Mouse (Mus musculus) forebrain, embryonic 13.5 days (tissue): Measurements from ENCODE around the gene Ninj1. TPM values are rescaled to one million over a fixed set of nuclear protein-coding genes. Genes with fewer than 3 reads are reported as not detected.

ENCODE experiments used
- ATAC-seq: fragments of 200-750 bp; cut with Nextera tagmentation; 2 replicates; pipeline ENCODE4 v1.8.0; 2017
- H3K27ac ChIP-seq: fragments of 300-500 bp; sonication (generic); 2 replicates; pipeline ENCODE4 v1.5.1; 2015; ENCODE audit warnings: inconsistent platforms, mild to moderate bottlenecking, moderate library complexity
- H3K27me3 ChIP-seq: fragments of 300-500 bp; sonication (generic); 2 replicates; pipeline ENCODE4 v1.6.1; 2015; ENCODE audit warnings: mild to moderate bottlenecking, inconsistent platforms
- H3K36me3 ChIP-seq: fragments of 300-500 bp; sonication (generic); 2 replicates; pipeline ENCODE4 v1.6.1; 2015; ENCODE audit warnings: mild to moderate bottlenecking, inconsistent platforms; ENCODE audit not compliant: poor library complexity, severe bottlenecking
- H3K4me1 ChIP-seq: fragments of 300-500 bp; sonication (generic); 2 replicates; pipeline ENCODE4 v1.6.1; 2015; ENCODE audit warnings: inconsistent platforms
- H3K4me2 ChIP-seq: fragments of 300-500 bp; sonication (generic); 2 replicates; pipeline ENCODE4 v1.6.1; 2015; ENCODE audit warnings: inconsistent platforms, mild to moderate bottlenecking, moderate library complexity
- H3K4me3 ChIP-seq: fragments of 300-500 bp; sonication (generic); 2 replicates; pipeline ENCODE4 v1.5.1; 2015; ENCODE audit warnings: mild to moderate bottlenecking, inconsistent platforms
- H3K9ac ChIP-seq: fragments of 300-500 bp; sonication (generic); 2 replicates; pipeline ENCODE4 v1.6.1; 2015; ENCODE audit warnings: mild to moderate bottlenecking, inconsistent platforms
- H3K9me3 ChIP-seq: fragments of 300-500 bp; sonication (generic); replicated peaks from 2 replicates; pipeline ENCODE4 v1.6.1; 2016; ENCODE audit warnings: inconsistent platforms
- WGBS: fragments of 180-500 bp; shearing (Covaris S2); methylation state at CpG from one replicate; pipeline ENCODE4 v1.1.7; 2015; 5-methylcytosine and 5-hydroxymethylcytosine counted together
- polyA plus RNA-seq: library from polyadenylated mRNA; unstranded; fragments of >200 nt; fragmentation: Nextera tagmentation; extraction: Ambion mirVana; gene quantifications from 2 replicates; pipeline ENCODE4 v1.2.1, GENCODE M21; 2015

The Ninj1 gene
- polyA plus RNA-seq, 1 experiment from 2014 or later: 16.7 TPM

DNA sequence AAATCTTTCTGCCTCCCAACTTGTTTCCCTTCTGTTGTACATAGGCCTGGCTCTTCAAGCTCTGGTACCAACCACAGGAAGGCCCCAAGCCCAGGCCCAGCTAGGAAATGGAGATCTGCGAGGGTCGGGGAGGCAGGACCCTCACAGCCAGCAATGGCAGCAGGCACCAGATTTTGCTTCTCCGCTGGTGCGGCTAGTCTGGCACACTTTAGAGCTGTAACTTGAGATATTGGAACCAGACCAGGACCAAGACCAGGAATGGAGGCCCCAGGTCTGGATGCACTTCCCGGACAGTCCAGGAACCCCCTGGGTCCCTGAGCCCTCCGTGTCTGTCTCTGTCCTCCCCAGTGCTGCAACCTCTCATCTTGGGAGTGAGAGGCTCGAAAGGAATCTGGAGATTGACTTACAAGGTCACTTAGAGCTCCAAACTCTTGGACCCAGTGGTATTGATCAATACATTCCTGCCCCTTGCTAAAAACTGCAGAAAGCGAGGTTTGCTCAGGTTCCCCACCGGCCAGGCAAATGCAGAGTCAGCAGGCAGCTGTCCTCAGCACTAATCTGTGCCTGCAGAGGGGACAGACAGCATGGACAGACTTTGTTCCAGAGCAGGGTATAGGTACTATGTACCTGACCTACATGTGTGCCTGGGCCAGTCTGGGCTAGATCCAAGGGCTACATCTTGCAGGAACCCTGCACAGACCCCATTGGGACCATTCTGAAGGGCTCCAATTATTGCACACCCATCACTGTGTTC lies 29.7 kb downstream of the Ninj1 start:
- WGBS: 54% methylated on average over 9 of the region's 9 CpGs
- H3K36me3 ChIP-seq: no peaks in the 10 kb centered on the region
- H3K9ac ChIP-seq: no peak overlapping the region
- H3K27me3 ChIP-seq: peaks cover 21% of the 10 kb centered on the region
- ATAC-seq: no peak
- H3K4me1 ChIP-seq: peaks cover 35% of the 10 kb centered on the region
- H3K27ac ChIP-seq: no peak overlapping the region
- H3K4me2 ChIP-seq: 0 out of 2 replicates have a peak overlapping the region, but pooled peaks have one; percentile 92
- H3K4me3 ChIP-seq: no peak overlapping the region
- H3K9me3 ChIP-seq: 0 out of 2 replicates have a peak, but pooled peaks cover 2% of the 10 kb centered on the region

DNA sequence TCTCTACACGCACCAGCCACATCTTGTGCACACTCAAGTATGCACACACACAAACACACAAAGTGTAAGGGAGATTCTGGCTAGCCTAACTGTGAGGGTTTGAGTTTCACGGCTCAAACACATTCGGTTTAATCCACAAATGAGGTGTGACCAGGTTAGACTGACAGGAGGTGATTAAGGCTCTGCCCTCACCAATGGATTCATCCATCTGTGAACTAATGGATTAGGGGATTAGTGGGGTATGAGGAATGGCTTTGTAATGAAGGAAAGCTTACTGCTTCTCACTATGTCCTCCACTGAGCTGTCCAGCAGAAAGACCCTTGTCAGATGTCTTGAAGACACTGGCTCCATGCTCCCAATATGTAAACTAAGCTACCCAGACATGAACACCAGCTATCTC lies 31.4 kb downstream of the Ninj1 start:
- WGBS: 13% methylated on average over 3 of the region's 3 CpGs
- no peak overlapping the region for H3K4me2 ChIP-seq
- 0 out of 2 replicates have a peak, but pooled peaks cover 2% of the 10 kb centered on the region for H3K9me3 ChIP-seq
- no peak for ATAC-seq
- H3K36me3 ChIP-seq: no peaks in the 10 kb centered on the region
- H3K27me3 ChIP-seq: peaks cover 21% of the 10 kb centered on the region
- peaks cover 22% of the 10 kb centered on the region for H3K4me1 ChIP-seq
- H3K9ac ChIP-seq: no peak overlapping the region
- H3K27ac ChIP-seq: no peak overlapping the region
- H3K4me3 ChIP-seq: no peak overlapping the region

DNA sequence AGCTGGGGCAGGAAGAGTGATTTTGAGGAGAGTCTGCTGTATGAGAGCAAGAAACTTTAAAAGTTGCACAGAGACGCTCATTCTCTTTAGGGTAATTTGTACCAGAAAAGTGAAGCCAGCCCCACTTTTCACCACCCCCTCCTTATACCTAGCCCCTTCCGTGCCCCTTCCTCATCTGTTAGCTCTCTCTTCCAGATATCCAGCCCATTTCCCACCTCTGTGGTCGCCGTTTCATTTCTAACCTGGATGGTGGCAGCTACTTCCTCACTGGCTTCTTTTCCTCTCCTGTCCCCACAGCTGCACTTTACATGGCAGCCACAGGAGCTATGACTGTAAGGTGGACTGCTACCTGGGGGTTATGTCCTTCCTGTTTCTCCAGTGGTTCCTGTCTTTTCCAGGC lies 32.1 kb downstream of the Ninj1 start:
- H3K9ac ChIP-seq: no peak overlapping the region
- peaks cover 15% of the 10 kb centered on the region for H3K4me1 ChIP-seq
- 82% methylated on average over 4 of the region's 4 CpGs for WGBS
- H3K36me3 ChIP-seq: no peaks in the 10 kb centered on the region
- H3K4me3 ChIP-seq: no peak overlapping the region
- no peak overlapping the region for H3K4me2 ChIP-seq
- no peak for ATAC-seq
- H3K27me3 ChIP-seq: peaks cover 21% of the 10 kb centered on the region
- 0 out of 2 replicates have a peak, but pooled peaks cover 2% of the 10 kb centered on the region for H3K9me3 ChIP-seq
- no peak overlapping the region for H3K27ac ChIP-seq

DNA sequence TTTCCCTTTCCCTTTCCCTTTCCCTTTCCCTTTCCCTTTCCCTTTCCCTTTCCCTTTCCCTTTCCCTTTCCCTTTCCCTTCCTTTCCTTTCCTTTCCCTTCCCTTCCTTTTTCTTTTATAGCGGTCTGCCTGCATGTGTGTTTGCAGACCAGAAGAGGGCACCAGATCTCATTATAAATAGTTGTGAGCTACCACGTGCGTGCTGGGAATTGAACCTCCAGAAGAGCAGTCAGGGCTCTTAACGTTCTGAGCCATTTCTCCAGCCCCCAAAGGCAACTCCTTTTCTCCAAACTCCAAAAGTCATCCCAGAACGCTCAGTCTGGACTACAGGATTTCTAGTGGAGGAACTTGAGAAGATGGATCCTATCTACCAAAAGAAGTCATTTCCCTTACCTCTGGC lies 33.6 kb downstream of the Ninj1 start:
- Histone ChIP-seq H3K27ac (no peak overlapping the region), H3K4me1 (peaks cover 4% of the 10 kb centered on the region; the same call in 1 of the 2 replicates), H3K27me3 (peaks cover 17% of the 10 kb centered on the region), H3K9ac (no peak overlapping the region), H3K4me3 (no peak overlapping the region), H3K4me2 (no peak overlapping the region), H3K36me3 (no peaks in the 10 kb centered on the region), H3K9me3 (0 out of 2 replicates have a peak, but pooled peaks cover 2% of the 10 kb centered on the region)
- 28% methylated on average over 5 of the region's 5 CpGs for WGBS
- ATAC-seq: no peak

DNA sequence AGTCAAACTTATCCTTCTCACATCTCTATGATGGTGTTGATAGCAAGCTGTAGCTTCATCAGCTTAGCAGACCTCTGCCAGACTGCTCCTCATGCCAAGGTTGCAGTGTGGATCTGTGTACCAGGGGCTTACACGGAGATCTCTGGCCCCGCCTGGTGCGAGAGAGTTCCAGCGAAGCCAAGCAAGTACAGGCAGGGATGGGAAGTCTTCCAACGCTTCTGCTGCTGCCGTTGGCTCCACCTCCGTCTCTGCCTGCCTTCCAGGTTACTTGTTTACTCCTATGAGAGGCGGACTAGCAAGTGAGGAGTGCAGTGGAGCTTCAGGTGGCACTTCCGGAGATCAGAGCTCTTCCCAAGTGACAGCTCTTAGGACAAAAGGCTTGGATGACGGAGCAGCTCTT lies 37.0 kb downstream of the Ninj1 start:
- Histone ChIP-seq H3K36me3 (no peaks in the 10 kb centered on the region), H3K4me1 (no peaks in the 10 kb centered on the region)
- no peak for ATAC-seq

DNA sequence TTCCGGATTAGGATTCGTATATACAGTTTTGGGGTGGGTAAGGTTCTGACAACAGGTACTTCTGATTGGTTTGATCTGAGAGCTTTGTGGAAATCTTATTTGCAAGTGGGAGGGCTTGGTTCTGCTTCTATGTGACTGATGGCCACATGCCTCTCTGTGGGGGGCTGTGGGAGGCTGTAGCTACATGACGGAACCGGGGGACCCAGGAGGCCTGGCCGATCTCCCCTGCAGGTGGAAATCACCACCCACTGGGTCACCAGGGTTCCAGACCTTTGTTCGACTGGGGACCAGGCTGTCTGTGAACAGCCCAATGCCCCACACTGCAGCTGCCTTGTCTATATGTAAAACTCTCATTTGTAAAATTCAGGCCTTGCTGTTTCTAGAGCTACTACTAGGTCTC lies 37.4 kb downstream of the Ninj1 start:
- no peaks in the 10 kb centered on the region for H3K36me3 ChIP-seq
- 0 out of 2 replicates have a peak, but pooled peaks cover 2% of the 10 kb centered on the region for H3K9me3 ChIP-seq
- 25% methylated on average over 6 of the region's 6 CpGs for WGBS
- no peak overlapping the region for H3K9ac ChIP-seq
- no peak for ATAC-seq
- H3K4me1 ChIP-seq: no peaks in the 10 kb centered on the region
- H3K4me3 ChIP-seq: no peak overlapping the region
- H3K4me2 ChIP-seq: no peak overlapping the region
- H3K27ac ChIP-seq: no peak overlapping the region
- H3K27me3 ChIP-seq: peaks cover 4% of the 10 kb centered on the region; the same call in 1 of the 2 replicates

More for the DNA sequence above, 37.0 kb downstream of the Ninj1 start:
- Histone ChIP-seq H3K4me2 (no peak overlapping the region), H3K27me3 (peaks cover 4% of the 10 kb centered on the region; the same call in 1 of the 2 replicates), H3K9ac (no peak overlapping the region), H3K27ac (no peak overlapping the region), H3K9me3 (0 out of 2 replicates have a peak, but pooled peaks cover 2% of the 10 kb centered on the region), H3K4me3 (no peak overlapping the region)
- WGBS: 20% methylated on average over 10 of the region's 10 CpGs

DNA sequence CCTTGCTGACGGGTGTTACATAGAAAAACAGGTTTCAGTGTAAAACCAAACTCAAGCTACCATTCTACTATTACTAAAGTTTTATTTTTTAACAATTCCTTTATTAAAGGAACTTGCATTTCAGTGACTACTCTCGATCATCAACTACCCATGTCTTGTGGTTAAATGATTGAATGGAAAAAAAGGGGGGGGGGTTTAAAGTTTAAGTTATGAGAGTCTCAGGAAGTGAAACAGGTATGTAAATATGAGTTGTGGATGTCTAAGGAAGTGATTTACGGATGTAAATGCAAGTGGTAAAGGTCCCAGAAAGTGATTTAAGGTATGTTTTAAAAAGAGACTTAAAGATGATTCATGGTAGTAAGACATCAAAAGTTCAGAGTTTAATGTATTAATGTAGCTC lies 37.9 kb downstream of the Ninj1 start:
- no peak overlapping the region for H3K4me2 ChIP-seq
- H3K4me1 ChIP-seq: no peaks in the 10 kb centered on the region
- no peak overlapping the region for H3K4me3 ChIP-seq
- WGBS: 74% methylated on average over 3 of the region's 3 CpGs
- ATAC-seq: no peak
- H3K36me3 ChIP-seq: no peaks in the 10 kb centered on the region
- no peak overlapping the region for H3K27ac ChIP-seq
- no peak overlapping the region for H3K9ac ChIP-seq
- H3K27me3 ChIP-seq: peaks cover 4% of the 10 kb centered on the region; the same call in 1 of the 2 replicates
- H3K9me3 ChIP-seq: 0 out of 2 replicates have a peak, but pooled peaks cover 2% of the 10 kb centered on the region

DNA sequence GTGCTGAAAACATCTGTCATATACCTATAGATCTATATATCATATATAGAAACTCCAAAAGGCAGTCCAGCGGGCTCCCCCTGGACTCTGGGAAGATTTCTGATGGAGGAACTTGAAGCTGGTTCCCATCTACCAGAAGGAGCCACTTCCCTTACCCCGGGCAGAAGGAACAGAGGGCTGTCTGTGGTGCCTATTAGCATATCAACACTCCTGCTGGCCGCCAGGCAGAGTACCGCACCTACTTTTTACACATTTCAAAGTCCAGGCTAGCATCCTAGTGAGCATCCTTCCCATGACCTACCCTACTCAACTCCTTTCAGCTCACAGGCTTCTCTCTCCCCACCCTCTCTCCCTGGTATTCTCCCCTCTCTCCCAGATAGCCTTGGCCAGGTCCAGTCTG lies 38.3 kb downstream of the Ninj1 start:
- WGBS: 38% methylated on average over 4 of the region's 4 CpGs
- ATAC-seq: no peak

DNA sequence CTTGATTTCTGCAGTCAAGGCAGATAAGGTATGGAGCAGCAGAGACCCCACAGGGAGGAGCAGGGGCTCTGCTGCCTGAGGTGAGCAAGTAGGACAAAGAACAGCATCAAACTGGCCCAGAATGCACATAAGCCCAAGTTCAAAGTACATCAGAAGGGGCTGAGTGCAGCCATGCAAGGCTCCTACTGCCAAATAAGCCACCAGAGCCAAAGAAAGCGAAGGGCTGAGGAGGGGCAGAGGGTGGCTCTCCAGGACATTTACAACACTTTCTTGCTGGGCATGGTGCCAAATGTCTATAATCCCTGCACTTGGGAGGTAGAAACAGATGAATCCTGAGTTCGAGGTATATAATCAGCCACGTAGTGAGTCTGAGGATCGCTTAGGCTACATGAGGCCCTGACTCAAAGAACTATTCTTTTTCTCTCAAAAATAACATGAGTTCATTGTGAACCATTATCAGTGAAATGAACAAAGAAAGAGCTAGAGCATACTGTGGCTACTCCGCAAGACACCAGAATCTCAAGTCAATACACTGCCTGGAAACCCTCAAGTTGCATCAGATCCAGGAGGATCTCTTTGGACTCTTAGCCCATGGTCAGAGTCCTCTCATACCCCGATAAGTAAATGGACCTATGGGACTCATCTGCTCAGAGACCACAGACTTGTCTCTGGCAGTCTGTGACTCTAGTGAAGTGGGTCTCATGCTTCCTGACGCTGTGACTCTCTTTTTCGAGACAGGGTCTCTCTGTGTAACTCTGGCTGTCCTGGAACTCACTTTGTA lies 46.7 kb downstream of the Ninj1 start:
- 87% methylated on average over 8 of the region's 8 CpGs for WGBS
- no peak overlapping the region for H3K4me2 ChIP-seq
- H3K27me3 ChIP-seq: no peaks in the 10 kb centered on the region
- no peak overlapping the region for H3K4me3 ChIP-seq
- H3K36me3 ChIP-seq: no peaks in the 10 kb centered on the region
- no peaks in the 10 kb centered on the region for H3K9me3 ChIP-seq
- H3K9ac ChIP-seq: no peak overlapping the region
- ATAC-seq: no peak
- H3K4me1 ChIP-seq: no peaks in the 10 kb centered on the region
- no peak overlapping the region for H3K27ac ChIP-seq

More for the DNA sequence above, 38.3 kb downstream of the Ninj1 start:
- H3K36me3 ChIP-seq: no peaks in the 10 kb centered on the region
- H3K4me1 ChIP-seq: no peaks in the 10 kb centered on the region
- H3K27me3 ChIP-seq: peaks cover 4% of the 10 kb centered on the region; the same call in 1 of the 2 replicates
- no peak overlapping the region for H3K27ac ChIP-seq
- 0 out of 2 replicates have a peak, but pooled peaks cover 2% of the 10 kb centered on the region for H3K9me3 ChIP-seq
- H3K4me2 ChIP-seq: no peak overlapping the region
- no peak overlapping the region for H3K4me3 ChIP-seq
- H3K9ac ChIP-seq: no peak overlapping the region

DNA sequence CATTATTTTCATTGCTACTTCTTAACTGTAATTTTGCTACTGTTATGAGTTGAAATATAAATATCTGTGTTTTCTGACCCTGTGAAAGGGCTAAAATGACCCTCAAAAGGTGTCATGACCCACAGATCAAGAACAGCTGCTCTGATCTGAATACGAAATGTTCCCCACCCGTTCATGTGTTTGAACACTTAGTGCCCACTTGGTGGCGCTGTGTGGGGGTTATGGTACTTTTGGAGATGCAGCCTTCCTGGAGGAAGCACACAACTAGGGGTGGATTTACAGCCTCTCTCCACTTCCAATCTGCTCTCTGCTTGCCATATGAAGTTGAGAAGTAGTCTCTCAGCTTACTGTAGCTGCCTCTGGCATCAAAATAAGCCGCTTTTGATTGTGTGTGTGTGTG lies 47.4 kb downstream of the Ninj1 start:
- Histone ChIP-seq H3K36me3 (no peaks in the 10 kb centered on the region), H3K27me3 (no peaks in the 10 kb centered on the region), H3K9ac (no peak overlapping the region), H3K4me1 (no peaks in the 10 kb centered on the region), H3K27ac (no peak overlapping the region), H3K4me2 (no peak overlapping the region), H3K4me3 (no peak overlapping the region), H3K9me3 (no peaks in the 10 kb centered on the region)
- no peak for ATAC-seq
- WGBS: 93% methylated on average over 4 of the region's 4 CpGs

DNA sequence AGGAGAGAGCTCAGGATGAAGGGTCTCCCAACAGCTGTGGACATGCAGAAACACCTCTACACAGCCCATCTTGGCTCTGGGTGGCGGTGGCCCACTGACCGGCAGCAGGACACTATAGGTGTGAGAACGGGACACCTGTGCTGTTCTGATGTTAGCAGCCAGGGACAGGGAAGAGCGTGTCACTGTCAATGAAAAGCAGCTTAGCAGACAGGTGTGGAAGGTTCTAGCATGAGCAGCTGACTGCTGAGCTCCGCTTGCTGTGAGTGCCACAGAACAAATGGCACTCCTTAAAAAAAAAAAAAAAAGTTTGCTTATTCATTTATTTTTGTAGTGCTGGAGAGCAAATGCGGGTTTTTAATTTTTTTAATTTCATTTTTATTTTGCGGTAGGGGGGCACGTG lies 50.3 kb downstream of the Ninj1 start:
- H3K36me3 ChIP-seq: no peaks in the 10 kb centered on the region
- 88% methylated on average over 8 of the region's 8 CpGs for WGBS
- no peak for ATAC-seq
- H3K9me3 ChIP-seq: no peaks in the 10 kb centered on the region
- H3K4me3 ChIP-seq: no peak overlapping the region
- no peak overlapping the region for H3K9ac ChIP-seq
- H3K27me3 ChIP-seq: no peaks in the 10 kb centered on the region
- no peak overlapping the region for H3K4me2 ChIP-seq
- H3K4me1 ChIP-seq: no peaks in the 10 kb centered on the region
- no peak overlapping the region for H3K27ac ChIP-seq

DNA sequence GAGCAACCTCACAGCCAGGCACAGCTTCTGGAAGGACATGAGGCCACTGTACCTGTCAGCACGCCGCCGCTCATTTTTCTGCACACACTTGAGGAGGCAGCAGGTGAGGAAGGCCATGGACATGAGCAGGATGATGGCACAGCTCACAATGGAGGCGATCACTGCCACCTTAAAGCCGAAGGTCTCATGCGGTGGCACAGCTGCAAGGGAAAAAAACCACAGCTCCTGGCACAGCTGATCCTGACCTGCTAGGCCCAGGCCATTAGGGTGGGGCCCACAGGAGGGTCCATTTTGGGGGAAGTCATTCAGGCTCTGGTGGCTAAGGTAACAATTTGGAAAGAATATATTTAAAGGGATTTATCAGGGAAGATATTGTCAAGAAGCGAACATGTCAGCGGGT lies 51.5 kb downstream of the Ninj1 start:
- H3K27me3 ChIP-seq: no peaks in the 10 kb centered on the region
- no peak overlapping the region for H3K4me2 ChIP-seq
- no peak overlapping the region for H3K9ac ChIP-seq
- no peaks in the 10 kb centered on the region for H3K9me3 ChIP-seq
- WGBS: 95% methylated on average over 8 of the region's 8 CpGs
- ATAC-seq: no peak
- H3K4me3 ChIP-seq: no peak overlapping the region
- H3K27ac ChIP-seq: no peak overlapping the region
- no peaks in the 10 kb centered on the region for H3K36me3 ChIP-seq
- H3K4me1 ChIP-seq: no peaks in the 10 kb centered on the region
